Mouse (Mus musculus) bone marrow macrophage, adult 2 months (primary cell): ENCODE measurements at regions not wholly inside any gene's neighbourhood (a gene's known extent, or its start where the extent isn't known, plus 50 kb on each side); places are given as distances from the start of the nearest gene placed in this dataset.

Experiments used
- CTCF ChIP-seq: IDR thresholded peaks from 2 replicates; pipeline ENCODE4 v1.5.1; 2012; ENCODE audit warnings: low read depth, mild to moderate bottlenecking, low read length, moderate library complexity
- POLR2A ChIP-seq: IDR thresholded peaks from 2 replicates; pipeline ENCODE4 v1.6.1; 2012; ENCODE audit warnings: mild to moderate bottlenecking, low read depth, low read length, borderline replicate concordance

- TF ChIP-seq CTCF: no peak
- no peak for TF ChIP-seq POLR2A
These were observed 610.9 kb upstream of the Adgrl2 start for GRCm38 (mm10) chr3:149601276-149601675.
